Mouse (Mus musculus): Measurements from ENCODE around the gene Ttll4. TPM values are rescaled to one million over a fixed set of nuclear protein-coding genes. Genes with fewer than 3 reads are reported as not detected.
A peak's percentile ranks its signal among the peaks of the same experiment; 100 is the strongest.

Ttll4 gene
- 25.8 and 32.9 TPM in 2 replicates for total RNA-seq (2014; rRNA removed)
- 3.2 and 4.0 TPM in 2 replicates for polyA plus RNA-seq (2015; fragmentation: Nextera tagmentation; extraction: Ambion mirVana)

- no peaks in the 10 kb centered on the region for H3K4me1 ChIP-seq (ENCODE audit: insufficient read depth, low read length)
- TF ChIP-seq CTCF (IDR thresholded peaks at IDR 0.05; ENCODE audit: low read depth), result peak; percentile 75
- under 1% methylated on average over 56 of the region's 66 CpGs for WGBS
- peak; percentile 99 for ATAC-seq
- no peaks in the 10 kb centered on the region for H3K36me3 ChIP-seq (ENCODE audit: insufficient read depth, low read length)
- no peaks in the 10 kb centered on the region for H3K9me3 ChIP-seq (ENCODE audit: low read length)
- peak within 1 kb of the TSS; percentile 66 for H3K4me2 ChIP-seq (ENCODE audit: low read depth, low read length)
- H3K4me3 ChIP-seq (ENCODE audit: low read length), result peak within 1 kb of the TSS; percentile 83
- DNase-seq (ENCODE audit: low spot score), result peak; percentile 98
- H3K9ac ChIP-seq (replicated peaks; ENCODE audit: low read length), result peak within 1 kb of the TSS; percentile 64
- no peaks in the 10 kb centered on the region for H3K27me3 ChIP-seq (ENCODE audit: insufficient read depth, low read length)
- H3K27ac ChIP-seq, result peak within 1 kb of the TSS; percentile 76
These were observed at the start of gene Ttll4 for GRCm38 (mm10) chr1:74661448-74662195. TSS of gene Ttll4 (plus strand) at chr1:74661745.

GRCm38 (mm10) chr1:74624183-74624582, 37.4 kb upstream of the Ttll4 start:
- H3K9ac ChIP-seq (replicated peaks; ENCODE audit: low read length), result no peak overlapping the region
- no peaks in the 10 kb centered on the region for H3K27me3 ChIP-seq (ENCODE audit: insufficient read depth, low read length)
- H3K9me3 ChIP-seq (ENCODE audit: low read length), result no peaks in the 10 kb centered on the region
- 97% methylated on average over 1 of the region's 1 CpGs for WGBS
- peaks cover 35% of the 10 kb centered on the region for H3K36me3 ChIP-seq (ENCODE audit: insufficient read depth, low read length)
- ATAC-seq (no peak), DNase-seq (ENCODE audit: low spot score) (no peak)
- no peak overlapping the region for H3K4me2 ChIP-seq (ENCODE audit: low read depth, low read length)
- no peaks in the 10 kb centered on the region for H3K4me1 ChIP-seq (ENCODE audit: insufficient read depth, low read length)
- no peak for TF ChIP-seq CTCF (IDR thresholded peaks at IDR 0.05; ENCODE audit: low read depth)
- H3K27ac ChIP-seq, result no peak overlapping the region
- H3K4me3 ChIP-seq (ENCODE audit: low read length), result no peak overlapping the region

- 83% methylated on average over 4 of the region's 4 CpGs for WGBS
- Histone ChIP-seq H3K36me3 (ENCODE audit: insufficient read depth, low read length) (peaks cover 35% of the 10 kb centered on the region), H3K4me1 (ENCODE audit: insufficient read depth, low read length) (no peaks in the 10 kb centered on the region), H3K9ac (replicated peaks; ENCODE audit: low read length) (no peak overlapping the region), H3K9me3 (ENCODE audit: low read length) (no peaks in the 10 kb centered on the region), H3K27me3 (ENCODE audit: insufficient read depth, low read length) (no peaks in the 10 kb centered on the region), H3K4me2 (ENCODE audit: low read depth, low read length) (no peak overlapping the region), H3K4me3 (ENCODE audit: low read length) (no peak overlapping the region), H3K27ac (no peak overlapping the region)
- DNase-seq (ENCODE audit: low spot score) (no peak), ATAC-seq (no peak)
- TF ChIP-seq CTCF (IDR thresholded peaks at IDR 0.05; ENCODE audit: low read depth), result no peak
These were observed 35.5 kb upstream of the Ttll4 start for GRCm38 (mm10) chr1:74626076-74626475.

GRCm38 (mm10) chr1:74628001-74628400, 33.5 kb upstream of the Ttll4 start:
- Histone ChIP-seq H3K9ac (replicated peaks; ENCODE audit: low read length) (no peak overlapping the region), H3K27me3 (ENCODE audit: insufficient read depth, low read length) (no peaks in the 10 kb centered on the region), H3K4me3 (ENCODE audit: low read length) (no peak overlapping the region), H3K9me3 (ENCODE audit: low read length) (no peaks in the 10 kb centered on the region), H3K36me3 (ENCODE audit: insufficient read depth, low read length) (peaks cover 25% of the 10 kb centered on the region), H3K4me2 (ENCODE audit: low read depth, low read length) (no peak overlapping the region), H3K27ac (no peak overlapping the region), H3K4me1 (ENCODE audit: insufficient read depth, low read length) (no peaks in the 10 kb centered on the region)
- no peak for DNase-seq (ENCODE audit: low spot score)
- ATAC-seq, result no peak
- TF ChIP-seq CTCF (IDR thresholded peaks at IDR 0.05; ENCODE audit: low read depth), result no peak
- 38% methylated on average over 7 of the region's 7 CpGs for WGBS

GRCm38 (mm10) chr1:74632734-74633133, 28.8 kb upstream of the Ttll4 start:
- ATAC-seq, result no peak
- Histone ChIP-seq H3K9ac (replicated peaks; ENCODE audit: low read length) (no peak overlapping the region), H3K4me3 (ENCODE audit: low read length) (no peak overlapping the region), H3K4me2 (ENCODE audit: low read depth, low read length) (no peak overlapping the region), H3K36me3 (ENCODE audit: insufficient read depth, low read length) (peaks cover 15% of the 10 kb centered on the region), H3K4me1 (ENCODE audit: insufficient read depth, low read length) (no peaks in the 10 kb centered on the region), H3K27ac (no peak overlapping the region), H3K9me3 (ENCODE audit: low read length) (no peaks in the 10 kb centered on the region), H3K27me3 (ENCODE audit: insufficient read depth, low read length) (no peaks in the 10 kb centered on the region)
- 86% methylated on average over 4 of the region's 4 CpGs for WGBS
- DNase-seq (ENCODE audit: low spot score), result no peak
- TF ChIP-seq CTCF (IDR thresholded peaks at IDR 0.05; ENCODE audit: low read depth), result no peak

GRCm38 (mm10) chr1:74643524-74643923, 18.0 kb upstream of the Ttll4 start:
- H3K4me1 ChIP-seq (ENCODE audit: insufficient read depth, low read length), result no peaks in the 10 kb centered on the region
- H3K9ac ChIP-seq (replicated peaks; ENCODE audit: low read length), result no peak overlapping the region
- TF ChIP-seq CTCF (IDR thresholded peaks at IDR 0.05; ENCODE audit: low read depth), result no peak
- no peak overlapping the region for H3K27ac ChIP-seq
- ATAC-seq (no peak), DNase-seq (ENCODE audit: low spot score) (no peak)
- H3K4me3 ChIP-seq (ENCODE audit: low read length), result no peak overlapping the region
- no peaks in the 10 kb centered on the region for H3K27me3 ChIP-seq (ENCODE audit: insufficient read depth, low read length)
- H3K4me2 ChIP-seq (ENCODE audit: low read depth, low read length), result no peak overlapping the region
- WGBS, result 76% methylated on average over 2 of the region's 2 CpGs
- H3K36me3 ChIP-seq (ENCODE audit: insufficient read depth, low read length), result no peaks in the 10 kb centered on the region
- H3K9me3 ChIP-seq (ENCODE audit: low read length), result no peaks in the 10 kb centered on the region

GRCm38 (mm10) chr1:74643926-74644325, 17.6 kb upstream of the Ttll4 start:
- H3K27ac ChIP-seq, result no peak overlapping the region
- no peaks in the 10 kb centered on the region for H3K4me1 ChIP-seq (ENCODE audit: insufficient read depth, low read length)
- no peaks in the 10 kb centered on the region for H3K36me3 ChIP-seq (ENCODE audit: insufficient read depth, low read length)
- ATAC-seq (0 out of 2 replicates have a peak, but pooled peaks have one; percentile 38), DNase-seq (ENCODE audit: low spot score) (peak; percentile 62)
- H3K9ac ChIP-seq (replicated peaks; ENCODE audit: low read length), result no peak overlapping the region
- H3K4me2 ChIP-seq (ENCODE audit: low read depth, low read length), result no peak overlapping the region
- no peaks in the 10 kb centered on the region for H3K9me3 ChIP-seq (ENCODE audit: low read length)
- H3K4me3 ChIP-seq (ENCODE audit: low read length), result no peak overlapping the region
- peak; percentile 55 for TF ChIP-seq CTCF (IDR thresholded peaks at IDR 0.05; ENCODE audit: low read depth)
- H3K27me3 ChIP-seq (ENCODE audit: insufficient read depth, low read length), result no peaks in the 10 kb centered on the region
